Mouse (Mus musculus): ENCODE data around the gene Dpf3. TPM values are rescaled to one million over a fixed set of nuclear protein-coding genes. Genes with fewer than 3 reads are reported as not detected.

Dpf3 gene
- polyA plus RNA-seq, 1 experiment from 2014 or later = 4.2 TPM

- Histone ChIP-seq H3K36me3 (ENCODE audit: control insufficient read depth, insufficient read depth, low read length) (no peaks in the 10 kb centered on the region), H3K27ac (ENCODE audit: low read length) (no peak overlapping the region), H3K4me3 (replicated peaks; ENCODE audit: low read length) (no peak overlapping the region), H3K9me3 (replicated peaks; ENCODE audit: control insufficient read depth, low read length) (no peaks in the 10 kb centered on the region), H3K9ac (ENCODE audit: low read length) (no peak overlapping the region), H3K4me1 (ENCODE audit: control insufficient read depth, insufficient read depth, low read length) (no peaks in the 10 kb centered on the region; the same call in 1 of the 2 replicates), H3K4me2 (ENCODE audit: low read depth, low read length) (no peak overlapping the region), H3K27me3 (ENCODE audit: control insufficient read depth, insufficient read depth, low read length) (no peaks in the 10 kb centered on the region)
- 37% methylated on average over 7 of the region's 7 CpGs for WGBS
- no peak for ATAC-seq (ENCODE audit: insufficient read depth, low FRiP score)
Measured at GRCm38 (mm10) chr12:83337776-83338149, 149.8 kb downstream of the Dpf3 start.

- H3K27me3 ChIP-seq (ENCODE audit: control insufficient read depth, insufficient read depth, low read length) = no peaks in the 10 kb centered on the region
- 28% methylated on average over 13 of the region's 13 CpGs for WGBS
- no peaks in the 10 kb centered on the region for H3K9me3 ChIP-seq (replicated peaks; ENCODE audit: control insufficient read depth, low read length)
- H3K4me2 ChIP-seq (ENCODE audit: low read depth, low read length) = no peak overlapping the region
- H3K36me3 ChIP-seq (ENCODE audit: control insufficient read depth, insufficient read depth, low read length) = no peaks in the 10 kb centered on the region
- ATAC-seq (ENCODE audit: insufficient read depth, low FRiP score) = no peak
- no peaks in the 10 kb centered on the region for H3K4me1 ChIP-seq (ENCODE audit: control insufficient read depth, insufficient read depth, low read length)
- H3K4me3 ChIP-seq (replicated peaks; ENCODE audit: low read length) = no peak overlapping the region
- no peak overlapping the region for H3K9ac ChIP-seq (ENCODE audit: low read length)
- no peak overlapping the region for H3K27ac ChIP-seq (ENCODE audit: low read length)
Measured at GRCm38 (mm10) chr12:83337077-83337775, 150.3 kb downstream of the Dpf3 start.

GRCm38 (mm10) chr12:83330056-83330455 lies 157.5 kb downstream of the Dpf3 start:
- ATAC-seq (ENCODE audit: insufficient read depth, low FRiP score) = no peak
- H3K4me1 ChIP-seq (ENCODE audit: control insufficient read depth, insufficient read depth, low read length) = no peaks in the 10 kb centered on the region; the same call in 1 of the 2 replicates
- no peaks in the 10 kb centered on the region for H3K9me3 ChIP-seq (replicated peaks; ENCODE audit: control insufficient read depth, low read length)
- 56% methylated on average over 7 of the region's 7 CpGs for WGBS
- H3K27ac ChIP-seq (ENCODE audit: low read length) = no peak overlapping the region
- H3K27me3 ChIP-seq (ENCODE audit: control insufficient read depth, insufficient read depth, low read length) = no peaks in the 10 kb centered on the region
- H3K4me3 ChIP-seq (replicated peaks; ENCODE audit: low read length) = no peak overlapping the region
- H3K36me3 ChIP-seq (ENCODE audit: control insufficient read depth, insufficient read depth, low read length) = no peaks in the 10 kb centered on the region
- H3K9ac ChIP-seq (ENCODE audit: low read length) = no peak overlapping the region
- no peak overlapping the region for H3K4me2 ChIP-seq (ENCODE audit: low read depth, low read length)

GRCm38 (mm10) chr12:83328899-83329298 lies 158.6 kb downstream of the Dpf3 start:
- Histone ChIP-seq H3K9ac (ENCODE audit: low read length) (no peak overlapping the region), H3K36me3 (ENCODE audit: control insufficient read depth, insufficient read depth, low read length) (no peaks in the 10 kb centered on the region), H3K4me2 (ENCODE audit: low read depth, low read length) (no peak overlapping the region), H3K4me3 (replicated peaks; ENCODE audit: low read length) (no peak overlapping the region), H3K4me1 (ENCODE audit: control insufficient read depth, insufficient read depth, low read length) (no peaks in the 10 kb centered on the region; the same call in 1 of the 2 replicates), H3K27ac (ENCODE audit: low read length) (no peak overlapping the region), H3K9me3 (replicated peaks; ENCODE audit: control insufficient read depth, low read length) (no peaks in the 10 kb centered on the region), H3K27me3 (ENCODE audit: control insufficient read depth, insufficient read depth, low read length) (no peaks in the 10 kb centered on the region)
- 72% methylated on average over 13 of the region's 13 CpGs for WGBS
- peak; percentile 64; the same call in 1 of the 2 replicates for ATAC-seq (ENCODE audit: insufficient read depth, low FRiP score)

GRCm38 (mm10) chr12:83328491-83328890 lies 159.0 kb downstream of the Dpf3 start:
- H3K4me1 ChIP-seq (ENCODE audit: control insufficient read depth, insufficient read depth, low read length) = no peaks in the 10 kb centered on the region; the same call in 1 of the 2 replicates
- WGBS = 57% methylated on average over 4 of the region's 4 CpGs
- no peak overlapping the region for H3K4me2 ChIP-seq (ENCODE audit: low read depth, low read length)
- no peak overlapping the region for H3K9ac ChIP-seq (ENCODE audit: low read length)
- H3K36me3 ChIP-seq (ENCODE audit: control insufficient read depth, insufficient read depth, low read length) = no peaks in the 10 kb centered on the region
- H3K4me3 ChIP-seq (replicated peaks; ENCODE audit: low read length) = no peak overlapping the region
- H3K27ac ChIP-seq (ENCODE audit: low read length) = no peak overlapping the region
- H3K9me3 ChIP-seq (replicated peaks; ENCODE audit: control insufficient read depth, low read length) = no peaks in the 10 kb centered on the region
- no peak for ATAC-seq (ENCODE audit: insufficient read depth, low FRiP score)
- no peaks in the 10 kb centered on the region for H3K27me3 ChIP-seq (ENCODE audit: control insufficient read depth, insufficient read depth, low read length)

- Histone ChIP-seq H3K9ac (ENCODE audit: low read length) (no peak overlapping the region), H3K9me3 (replicated peaks; ENCODE audit: control insufficient read depth, low read length) (no peaks in the 10 kb centered on the region), H3K27me3 (ENCODE audit: control insufficient read depth, insufficient read depth, low read length) (no peaks in the 10 kb centered on the region), H3K36me3 (ENCODE audit: control insufficient read depth, insufficient read depth, low read length) (no peaks in the 10 kb centered on the region), H3K4me2 (ENCODE audit: low read depth, low read length) (no peak overlapping the region), H3K4me3 (replicated peaks; ENCODE audit: low read length) (no peak overlapping the region), H3K27ac (ENCODE audit: low read length) (no peak overlapping the region), H3K4me1 (ENCODE audit: control insufficient read depth, insufficient read depth, low read length) (no peaks in the 10 kb centered on the region; the same call in 1 of the 2 replicates)
- ATAC-seq (ENCODE audit: insufficient read depth, low FRiP score) = no peak
- 71% methylated on average over 1 of the region's 1 CpGs for WGBS
Measured at GRCm38 (mm10) chr12:83327451-83327850, 160.1 kb downstream of the Dpf3 start.

GRCm38 (mm10) chr12:83320725-83321124 lies 166.8 kb downstream of the Dpf3 start:
- no peaks in the 10 kb centered on the region for H3K9me3 ChIP-seq (replicated peaks; ENCODE audit: control insufficient read depth, low read length)
- no peak overlapping the region for H3K9ac ChIP-seq (ENCODE audit: low read length)
- no peak for ATAC-seq (ENCODE audit: insufficient read depth, low FRiP score)
- H3K27ac ChIP-seq (ENCODE audit: low read length) = no peak overlapping the region
- H3K36me3 ChIP-seq (ENCODE audit: control insufficient read depth, insufficient read depth, low read length) = no peaks in the 10 kb centered on the region
- no peaks in the 10 kb centered on the region for H3K27me3 ChIP-seq (ENCODE audit: control insufficient read depth, insufficient read depth, low read length)
- no peak overlapping the region for H3K4me3 ChIP-seq (replicated peaks; ENCODE audit: low read length)
- 89% methylated on average over 3 of the region's 3 CpGs for WGBS
- H3K4me2 ChIP-seq (ENCODE audit: low read depth, low read length) = no peak overlapping the region
- no peaks in the 10 kb centered on the region for H3K4me1 ChIP-seq (ENCODE audit: control insufficient read depth, insufficient read depth, low read length)

GRCm38 (mm10) chr12:83317646-83318443 lies 169.7 kb downstream of the Dpf3 start:
- Histone ChIP-seq H3K36me3 (ENCODE audit: control insufficient read depth, insufficient read depth, low read length) (no peaks in the 10 kb centered on the region), H3K27ac (ENCODE audit: low read length) (no peak overlapping the region), H3K4me3 (replicated peaks; ENCODE audit: low read length) (no peak overlapping the region), H3K27me3 (ENCODE audit: control insufficient read depth, insufficient read depth, low read length) (no peaks in the 10 kb centered on the region), H3K4me2 (ENCODE audit: low read depth, low read length) (no peak overlapping the region), H3K9me3 (replicated peaks; ENCODE audit: control insufficient read depth, low read length) (no peaks in the 10 kb centered on the region), H3K9ac (ENCODE audit: low read length) (no peak overlapping the region), H3K4me1 (ENCODE audit: control insufficient read depth, insufficient read depth, low read length) (no peaks in the 10 kb centered on the region)
- no peak for ATAC-seq (ENCODE audit: insufficient read depth, low FRiP score)
- WGBS = 62% methylated on average over 8 of the region's 8 CpGs

- Histone ChIP-seq H3K4me3 (replicated peaks; ENCODE audit: low read length) (no peak overlapping the region), H3K36me3 (ENCODE audit: control insufficient read depth, insufficient read depth, low read length) (no peaks in the 10 kb centered on the region), H3K9me3 (replicated peaks; ENCODE audit: control insufficient read depth, low read length) (no peaks in the 10 kb centered on the region), H3K9ac (ENCODE audit: low read length) (no peak overlapping the region), H3K4me1 (ENCODE audit: control insufficient read depth, insufficient read depth, low read length) (no peaks in the 10 kb centered on the region), H3K4me2 (ENCODE audit: low read depth, low read length) (no peak overlapping the region), H3K27me3 (ENCODE audit: control insufficient read depth, insufficient read depth, low read length) (no peaks in the 10 kb centered on the region), H3K27ac (ENCODE audit: low read length) (no peak overlapping the region)
- WGBS = 73% methylated on average over 7 of the region's 7 CpGs
- no peak for ATAC-seq (ENCODE audit: insufficient read depth, low FRiP score)
Measured at GRCm38 (mm10) chr12:83314666-83315065, 172.8 kb downstream of the Dpf3 start.

Measured in stomach, embryonic 16.5 days (tissue).